Mouse (Mus musculus): ENCODE measurements at regions not wholly inside any gene's neighbourhood (a gene's known extent, or its start where the extent isn't known, plus 50 kb on each side); places are given as distances from the start of the nearest gene placed in this dataset.

GRCm38 (mm10) chr1:73641456-73641855 is 482.8 kb downstream of the Tns1 start:
- no peak for DNase-seq

GRCm38 (mm10) chr1:73640726-73641451 is 483.4 kb downstream of the Tns1 start:
- DNase-seq, result no peak

GRCm38 (mm10) chr1:73635709-73636108 is 488.5 kb downstream of the Tns1 start:
- no peak for DNase-seq

DNA sequence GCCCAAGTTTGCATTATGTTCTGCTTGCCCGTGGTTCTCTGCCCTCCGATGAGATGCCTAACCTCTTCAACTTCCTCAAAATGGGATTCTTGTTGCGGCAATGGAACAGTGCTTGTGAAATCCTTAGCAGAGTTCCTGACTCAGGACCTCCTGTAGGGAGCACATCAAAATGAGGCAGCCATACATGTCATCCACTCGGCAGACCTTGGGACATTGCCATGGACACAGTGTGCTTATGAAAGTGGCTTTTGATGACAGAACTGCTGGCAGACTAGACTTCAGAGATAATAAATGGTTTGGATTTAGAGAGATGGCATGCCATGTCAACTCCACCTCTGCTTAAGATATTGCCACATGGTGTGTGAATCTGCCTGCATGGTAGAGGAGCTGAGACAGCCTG is 489.4 kb downstream of the Tns1 start:
- no peak for DNase-seq

DNA sequence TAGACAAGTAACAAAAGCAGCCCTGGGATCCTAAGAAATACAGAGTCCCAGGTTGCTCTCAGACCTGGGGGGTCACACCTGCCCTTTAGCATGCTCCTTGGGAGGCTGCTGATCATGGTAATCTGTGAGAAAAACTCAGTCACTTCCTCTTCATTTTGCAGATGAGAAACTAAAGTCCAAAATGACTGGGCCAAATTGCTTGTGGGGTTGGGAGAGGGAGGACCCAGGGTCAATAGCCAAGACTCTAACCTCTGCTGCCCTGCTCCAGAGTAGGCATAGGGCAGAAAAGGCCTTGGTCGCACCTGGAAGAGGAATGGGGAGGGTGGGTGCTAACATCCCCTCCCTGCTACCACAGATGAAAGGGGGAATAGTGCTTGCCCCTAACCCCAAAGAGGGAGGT is 491.2 kb downstream of the Tns1 start:
- DNase-seq, result peak; percentile 57

DNA sequence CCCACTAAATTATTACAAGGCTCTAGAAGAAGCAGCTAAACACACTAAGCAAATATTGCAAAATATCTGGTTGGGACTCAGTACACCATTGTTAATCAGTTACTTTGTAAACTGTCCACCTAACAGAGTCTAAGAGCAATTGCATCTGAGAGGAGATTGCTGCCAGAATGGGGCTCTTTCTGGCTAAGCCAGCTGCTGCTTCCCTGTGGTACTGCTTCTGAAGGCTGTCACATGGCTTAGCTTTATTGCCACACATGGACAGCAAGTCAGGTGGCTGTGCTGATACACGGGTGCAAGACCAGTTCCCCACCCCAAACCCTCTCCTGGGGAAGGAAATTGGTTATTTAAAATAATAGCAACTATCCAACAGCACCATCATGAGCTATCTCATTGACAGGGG is 493.9 kb downstream of the Tns1 start:
- peak; percentile 62 for DNase-seq

GRCm38 (mm10) chr1:73625365-73625764 is 498.9 kb downstream of the Tns1 start:
- DNase-seq, result no peak

DNA sequence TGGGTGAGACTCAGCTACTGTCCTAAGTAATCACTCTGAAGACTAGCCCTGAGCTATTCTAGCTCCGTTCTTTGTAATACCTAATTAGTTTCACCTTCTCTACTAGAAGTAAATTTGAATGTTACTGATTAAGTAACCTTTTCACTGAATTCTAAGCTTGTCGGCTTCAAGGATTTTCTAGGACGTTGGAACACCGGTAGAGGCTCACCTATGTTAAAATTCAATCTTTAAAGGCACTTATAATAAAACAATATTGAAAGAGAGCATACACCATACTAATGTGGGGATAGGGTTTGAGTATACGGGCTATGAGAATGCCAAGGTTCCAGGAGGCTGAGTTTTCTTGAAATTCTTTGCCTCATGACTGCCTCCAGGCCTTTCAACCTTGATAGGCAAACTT is 503.1 kb downstream of the Tns1 start:
- peak; percentile 57 for DNase-seq

- peak; percentile 86 for DNase-seq
Observed at GRCm38 (mm10) chr1:73618551-73619170, 505.6 kb downstream of the Tns1 start.

- peak; percentile 14 for DNase-seq
Observed at GRCm38 (mm10) chr1:73593653-73594385, 530.4 kb downstream of the Tns1 start.

DNA sequence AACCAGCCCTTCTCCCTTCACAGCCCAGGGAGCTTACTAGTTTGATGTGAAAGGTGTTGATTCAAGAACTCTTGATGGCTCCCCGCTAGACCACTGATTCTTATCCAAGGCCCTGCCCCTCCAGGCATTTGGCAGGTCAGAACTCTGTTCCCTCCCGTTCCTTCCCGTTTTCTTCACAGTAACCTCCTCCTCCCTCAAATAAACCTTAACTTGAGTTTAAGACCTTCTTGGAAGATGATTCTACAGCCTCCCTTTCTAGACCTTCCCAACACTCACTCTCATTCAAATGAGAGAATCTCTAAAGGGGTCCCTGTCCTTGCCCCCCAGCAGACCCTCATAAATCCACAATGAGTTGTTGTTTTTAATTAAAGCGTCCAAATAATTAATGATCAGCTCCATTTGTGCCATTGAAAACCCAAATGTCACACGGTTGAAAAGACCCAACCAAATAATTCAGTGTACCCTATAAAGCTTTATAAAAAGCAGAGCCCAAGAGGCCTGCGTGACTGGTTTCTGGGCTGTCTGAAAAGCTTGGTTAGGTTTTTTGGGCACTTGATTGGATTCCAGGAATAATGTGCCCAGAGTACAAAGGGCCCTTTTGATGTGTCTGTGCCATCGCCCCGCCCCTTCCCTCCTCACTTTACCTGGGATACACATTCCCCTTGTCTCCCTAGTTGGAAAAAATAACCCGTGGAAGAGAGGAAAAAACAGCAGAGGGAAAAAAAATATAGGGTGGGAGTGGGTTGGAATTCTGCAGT is 532.7 kb downstream of the Tns1 start:
- peak; percentile 86 for DNase-seq

- no peak for DNase-seq
Observed at GRCm38 (mm10) chr1:73579680-73580079, 544.6 kb downstream of the Tns1 start.

DNA sequence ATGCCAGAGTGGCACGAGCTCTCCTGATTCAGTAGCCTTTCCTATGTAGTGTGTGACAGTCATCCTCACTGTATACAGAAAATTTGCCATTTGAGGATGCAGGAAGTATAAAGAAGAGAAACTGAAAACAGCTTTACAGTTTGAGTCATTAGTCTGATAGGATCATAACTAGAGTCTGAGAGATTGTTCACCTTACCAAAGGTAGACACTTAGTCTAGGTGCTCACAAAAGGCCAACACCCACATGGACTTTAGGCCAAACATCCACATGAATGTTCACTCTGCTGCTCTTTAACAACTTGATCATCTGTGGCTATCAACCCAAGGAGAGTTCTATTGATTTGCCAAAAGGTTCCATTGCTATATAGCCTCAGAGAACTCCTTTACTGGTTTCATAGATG is 547.2 kb downstream of the Tns1 start:
- DNase-seq, result no peak

DNA sequence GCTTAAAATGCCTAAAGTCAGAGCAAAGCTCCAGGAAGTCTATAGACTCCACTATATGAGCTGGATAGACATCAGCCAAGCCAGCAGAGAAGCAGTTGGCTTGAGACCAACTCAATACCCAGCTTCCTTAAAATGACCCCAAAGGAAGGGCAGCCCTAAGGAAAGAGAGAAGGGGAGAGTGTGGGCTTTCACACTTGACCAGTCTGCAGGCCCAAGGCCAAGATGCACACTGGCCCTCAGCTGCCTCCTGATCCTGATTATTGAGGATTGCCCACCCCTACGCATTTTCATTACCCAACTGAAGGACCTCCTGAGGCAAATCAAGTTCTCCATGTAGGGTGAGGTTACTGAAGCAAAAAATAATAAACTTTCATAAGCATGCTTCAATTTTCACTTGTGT is 548.6 kb downstream of the Tns1 start:
- DNase-seq, result peak; percentile 33

DNA sequence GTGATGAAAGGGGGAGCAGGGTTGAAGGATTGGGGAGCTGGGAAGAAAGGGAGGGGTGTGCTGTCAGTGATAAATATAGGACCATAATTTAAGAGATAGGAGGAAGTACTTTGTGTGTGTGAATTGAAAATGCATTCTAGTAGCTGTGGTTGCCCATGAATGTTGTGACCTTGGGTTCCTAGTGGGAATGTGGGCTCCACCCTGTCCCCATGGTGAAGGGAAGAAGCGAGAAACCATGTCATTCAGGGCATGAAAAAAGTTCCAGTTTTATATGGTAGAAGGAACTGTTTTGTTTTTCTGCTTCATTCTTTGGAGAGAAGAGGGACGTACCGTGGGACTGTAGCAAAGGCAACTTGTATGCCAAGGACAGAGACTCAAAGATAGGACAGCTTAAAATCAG is 553.3 kb downstream of the Tns1 start:
- no peak for DNase-seq

DNA sequence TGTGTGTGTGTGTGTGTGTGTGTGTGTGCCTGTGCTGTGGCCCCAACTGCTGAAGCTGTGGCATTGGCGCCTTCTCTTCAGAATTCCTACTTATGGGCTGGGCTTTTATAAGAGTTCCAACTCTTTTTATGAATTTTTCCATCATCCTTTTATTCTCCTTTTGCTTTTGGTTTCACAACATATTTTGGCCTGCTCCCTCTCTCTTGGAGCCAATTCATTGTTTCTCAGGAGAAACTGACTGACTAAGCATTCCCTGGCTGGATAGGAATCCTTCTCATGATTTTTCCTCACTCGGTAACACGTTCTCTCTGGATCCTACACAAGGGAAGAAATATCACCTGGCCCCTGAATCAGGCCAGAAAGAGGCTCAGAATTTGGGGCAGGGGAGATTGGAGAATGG is 551.1 kb upstream of the Tnp1 start:
- no peak for DNase-seq

- no peak for DNase-seq
Observed at GRCm38 (mm10) chr1:73560594-73560993, 544.9 kb upstream of the Tnp1 start.

DNA sequence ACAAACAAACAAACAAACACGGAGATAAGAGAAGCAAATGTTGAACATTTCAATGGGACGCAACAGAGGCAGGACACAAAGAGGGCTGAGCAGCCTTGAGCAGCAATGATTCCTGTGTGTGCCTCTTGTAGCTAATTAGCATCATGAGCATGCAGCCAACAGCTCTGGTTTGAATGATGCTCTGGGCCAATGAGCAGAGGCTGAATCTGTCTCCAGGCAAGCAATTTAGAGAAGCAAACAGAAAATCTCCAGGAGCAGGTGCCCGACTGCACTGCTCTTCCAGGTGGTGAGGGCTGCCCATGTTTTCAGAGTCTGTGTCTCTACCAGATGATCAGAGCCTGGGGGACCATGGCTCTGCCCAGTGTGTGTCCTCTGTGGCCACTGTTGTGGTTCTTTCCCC is 532.2 kb upstream of the Tnp1 start:
- DNase-seq, result no peak

- DNase-seq, result no peak
Observed at GRCm38 (mm10) chr1:73545401-73545800, 529.7 kb upstream of the Tnp1 start.

DNA sequence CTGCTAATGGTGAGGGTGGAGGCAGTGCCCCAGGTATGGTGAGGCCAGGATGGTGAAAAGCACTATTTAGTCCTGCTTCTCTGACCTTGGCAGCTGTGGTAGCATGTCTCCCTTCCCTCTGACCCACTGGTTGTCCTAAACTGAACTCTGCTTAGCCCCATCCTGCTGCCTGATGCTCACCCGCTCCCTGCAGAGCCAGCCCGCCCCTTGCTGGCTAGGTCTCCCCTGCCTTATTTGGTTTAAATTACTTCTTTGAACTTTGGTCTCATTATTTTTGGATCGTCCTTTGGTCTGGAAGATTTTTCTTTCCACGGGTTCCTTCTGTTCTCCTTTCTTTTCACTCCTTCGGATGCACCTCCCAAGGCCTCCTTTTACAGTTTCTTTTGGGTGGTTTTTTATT is 525.7 kb upstream of the Tnp1 start:
- peak; percentile 75 for DNase-seq

- peak; percentile 38 for DNase-seq
Observed at GRCm38 (mm10) chr1:73538420-73538871, 522.7 kb upstream of the Tnp1 start.

DNA sequence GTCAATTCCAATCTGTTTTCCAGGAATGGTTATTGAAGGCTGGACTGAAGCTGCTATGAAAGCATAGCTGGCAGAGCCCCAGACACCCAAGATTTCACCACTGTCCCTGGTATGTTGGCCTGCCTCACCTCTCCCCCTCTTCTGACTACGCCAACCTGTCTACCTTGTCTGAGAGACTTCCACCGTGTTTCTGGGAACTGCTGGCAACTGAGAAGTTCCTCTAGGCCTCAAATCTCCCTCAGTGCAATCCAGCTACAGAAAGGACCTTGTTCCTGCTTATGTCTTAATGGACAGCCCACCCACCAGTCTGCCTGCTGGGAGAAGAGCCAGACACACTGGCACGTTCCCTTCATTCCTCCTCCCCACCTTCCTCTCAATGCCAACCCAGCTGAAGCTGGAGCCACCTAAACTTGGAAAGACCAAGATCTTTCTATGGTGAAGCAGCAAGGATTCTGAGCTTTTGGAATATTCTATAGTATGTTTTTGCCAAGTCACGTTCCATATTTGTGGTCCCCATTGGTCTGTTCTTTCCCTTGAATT is 520.1 kb upstream of the Tnp1 start:
- DNase-seq, result no peak

DNA sequence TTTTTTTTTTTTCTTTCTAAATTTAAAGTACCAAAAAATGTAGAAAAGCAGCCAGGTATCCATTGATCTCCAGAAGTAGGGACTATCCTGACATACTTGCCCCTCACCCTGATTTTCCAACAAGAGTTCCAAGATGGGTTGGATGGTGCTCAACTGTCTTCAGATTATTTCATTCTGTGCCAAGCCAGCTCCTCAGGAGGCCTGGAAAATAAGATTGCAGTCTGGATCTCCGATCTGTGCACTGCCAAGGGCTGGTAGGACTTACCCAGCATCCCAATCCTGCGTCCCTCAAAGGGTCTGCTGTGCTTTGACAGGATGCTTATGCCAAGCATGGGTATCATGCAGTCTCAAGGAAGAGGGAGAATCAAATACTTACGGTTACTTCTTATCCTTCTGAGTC is 517.8 kb upstream of the Tnp1 start:
- no peak for DNase-seq

Data from kidney, adult 9 months (tissue).